Mouse (Mus musculus): ENCODE measurements around the gene Dlgap1. TPM values are rescaled to one million over a fixed set of nuclear protein-coding genes. Genes with fewer than 3 reads are reported as not detected.

Dlgap1 gene
- polyA plus RNA-seq, 1 experiment from 2014 or later: 0.08 TPM

- no peak overlapping the region for H3K4me2 ChIP-seq
- H3K27ac ChIP-seq: no peak overlapping the region
- ATAC-seq: no peak
- WGBS (ENCODE audit: insufficient replicate concordance): 47% methylated on average over 2 of the region's 2 CpGs
- no peaks in the 10 kb centered on the region for H3K4me1 ChIP-seq
- no peak overlapping the region for H3K4me3 ChIP-seq
- no peaks in the 10 kb centered on the region for H3K9me3 ChIP-seq (replicated peaks)
- no peaks in the 10 kb centered on the region for H3K27me3 ChIP-seq (replicated peaks)
- H3K9ac ChIP-seq: no peak overlapping the region
- no peaks in the 10 kb centered on the region for H3K36me3 ChIP-seq
These were observed 707.6 kb downstream of the Dlgap1 start for GRCm38 (mm10) chr17:70676522-70676921.

DNA sequence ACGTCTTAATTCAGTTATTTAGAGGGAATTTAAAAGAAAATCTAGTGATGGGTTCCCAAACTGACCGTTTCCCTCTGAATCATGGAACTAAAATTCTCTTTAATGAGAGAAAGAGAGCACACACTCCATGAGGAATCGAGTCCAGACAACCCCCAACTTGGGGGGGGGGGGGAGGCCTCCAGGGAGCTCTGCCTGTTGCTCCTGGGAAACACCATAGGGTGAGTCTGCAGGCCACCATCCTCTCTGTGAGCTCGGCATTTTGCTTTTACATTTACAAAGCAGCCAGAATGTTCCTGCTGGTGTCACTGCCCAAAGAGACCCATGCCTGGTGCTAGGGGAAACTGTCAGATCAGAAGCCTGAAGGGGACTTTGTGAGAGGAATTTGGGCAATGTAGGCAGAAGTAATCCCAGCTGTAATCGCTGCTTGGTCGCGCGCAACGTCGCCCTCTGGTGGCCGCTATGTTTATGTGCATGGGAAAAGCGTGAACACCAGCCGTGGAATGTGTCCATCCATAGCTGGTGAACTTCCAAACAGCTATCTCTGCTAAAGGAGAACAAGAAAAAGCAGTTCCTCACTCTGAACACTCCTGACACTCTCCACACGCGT is 714.8 kb downstream of the Dlgap1 start:
- Histone ChIP-seq H3K9ac (no peak overlapping the region), H3K4me3 (no peak overlapping the region), H3K4me1 (no peaks in the 10 kb centered on the region), H3K27me3 (replicated peaks) (no peaks in the 10 kb centered on the region), H3K27ac (no peak overlapping the region), H3K9me3 (replicated peaks) (no peaks in the 10 kb centered on the region), H3K36me3 (no peaks in the 10 kb centered on the region), H3K4me2 (no peak overlapping the region)
- WGBS (ENCODE audit: insufficient replicate concordance): 12% methylated on average over 15 of the region's 15 CpGs
- no peak for ATAC-seq

DNA sequence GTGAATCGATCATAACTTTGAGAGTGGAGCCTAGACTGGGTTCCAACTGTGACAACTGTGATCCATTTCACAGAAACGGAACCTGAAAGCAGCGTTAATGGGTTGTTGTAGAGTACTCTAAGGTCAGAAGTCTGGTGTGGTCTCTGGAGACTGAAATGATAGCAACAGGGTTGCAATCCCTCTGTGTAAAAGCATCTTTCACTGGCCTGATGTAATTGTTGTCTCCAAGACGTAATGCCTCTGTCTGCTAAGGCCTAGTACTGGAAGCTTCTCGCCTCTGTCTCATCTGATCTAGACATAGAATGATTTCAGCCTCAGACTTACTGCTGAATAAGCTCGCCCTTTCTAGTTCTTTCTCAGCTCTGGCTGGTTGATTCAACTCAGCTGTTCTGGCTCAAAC is 721.3 kb downstream of the Dlgap1 start:
- 61% methylated on average over 6 of the region's 6 CpGs for WGBS (ENCODE audit: insufficient replicate concordance)
- H3K9me3 ChIP-seq (replicated peaks): no peaks in the 10 kb centered on the region
- H3K27ac ChIP-seq: no peak overlapping the region
- no peaks in the 10 kb centered on the region for H3K27me3 ChIP-seq (replicated peaks)
- no peak overlapping the region for H3K9ac ChIP-seq
- no peaks in the 10 kb centered on the region for H3K36me3 ChIP-seq
- no peak overlapping the region for H3K4me3 ChIP-seq
- H3K4me2 ChIP-seq: no peak overlapping the region
- no peaks in the 10 kb centered on the region for H3K4me1 ChIP-seq
- ATAC-seq: no peak

- no peak for ATAC-seq
- Histone ChIP-seq H3K4me3 (no peak overlapping the region), H3K27ac (no peak overlapping the region), H3K27me3 (replicated peaks) (no peaks in the 10 kb centered on the region), H3K4me1 (no peaks in the 10 kb centered on the region), H3K9me3 (replicated peaks) (no peaks in the 10 kb centered on the region), H3K4me2 (no peak overlapping the region), H3K36me3 (no peaks in the 10 kb centered on the region), H3K9ac (no peak overlapping the region)
- 75% methylated on average over 8 of the region's 8 CpGs for whole genome bisulfite sequencing (ENCODE audit: insufficient replicate concordance)
These were observed 721.7 kb downstream of the Dlgap1 start for GRCm38 (mm10) chr17:70690598-70690997.

DNA sequence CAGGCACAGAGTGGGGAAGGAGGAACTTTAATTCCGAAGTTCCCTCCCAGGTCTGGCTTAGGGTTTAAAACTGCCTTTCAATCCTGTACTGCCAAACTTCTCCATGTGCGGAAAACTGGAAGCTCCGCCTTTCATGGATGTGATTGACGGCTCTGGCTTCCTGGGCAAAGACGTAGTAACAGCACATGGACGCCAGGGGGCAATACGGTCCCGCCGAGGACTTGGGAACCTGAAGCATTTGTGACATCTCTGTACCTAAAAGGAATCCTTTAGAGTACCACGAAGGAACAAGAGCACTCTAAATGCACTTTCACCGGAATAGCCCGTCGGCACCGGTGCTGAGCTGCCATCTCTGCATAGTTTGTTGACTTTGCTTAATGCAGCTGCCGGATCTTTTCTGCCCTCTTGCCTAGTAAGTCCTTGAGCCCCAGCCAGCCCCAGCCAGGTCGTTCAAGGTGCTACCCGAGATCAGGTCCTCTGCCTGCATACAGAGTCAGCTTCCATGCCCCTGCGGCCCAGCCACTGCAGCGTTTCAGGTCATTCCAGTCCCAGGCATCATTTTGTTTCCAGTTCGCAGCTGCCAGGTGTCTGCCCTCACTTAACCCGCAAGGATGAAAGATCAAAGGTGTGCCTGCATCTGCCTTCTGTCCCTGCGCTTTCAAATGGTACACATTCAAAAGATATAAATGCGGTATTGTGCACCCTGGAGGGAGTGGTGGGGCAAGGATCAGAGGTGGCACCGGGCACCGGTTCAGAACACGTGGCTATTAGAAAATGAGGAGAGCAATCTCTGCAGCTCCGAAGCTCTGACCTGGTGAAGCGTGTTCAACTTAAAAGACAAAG is 738.3 kb downstream of the Dlgap1 start:
- Histone ChIP-seq H3K27ac (no peak overlapping the region), H3K36me3 (no peaks in the 10 kb centered on the region), H3K4me3 (no peak overlapping the region), H3K4me2 (peak overlapping the region; percentile 41), H3K4me1 (no peaks in the 10 kb centered on the region), H3K27me3 (replicated peaks) (peaks cover 30% of the 10 kb centered on the region), H3K9ac (no peak overlapping the region), H3K9me3 (replicated peaks) (no peaks in the 10 kb centered on the region)
- 6% methylated on average over 28 of the region's 28 CpGs for WGBS (ENCODE audit: insufficient replicate concordance)
- ATAC-seq: no peak

DNA sequence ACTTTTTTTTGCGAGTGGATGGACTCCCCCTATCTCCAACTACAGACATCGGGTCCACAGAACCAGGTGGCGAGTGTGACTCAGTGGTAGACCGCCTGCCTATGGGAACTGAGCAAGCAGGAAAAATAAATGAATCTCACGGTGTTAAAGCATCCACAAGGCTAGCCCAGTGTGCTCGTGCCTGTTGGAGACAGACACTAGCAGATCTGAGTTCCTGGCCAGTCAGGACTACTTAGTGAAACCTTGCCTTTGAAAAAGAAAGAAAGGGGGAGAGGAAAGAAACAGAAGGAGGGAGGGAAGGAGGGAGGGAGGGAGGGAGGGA is 738.9 kb downstream of the Dlgap1 start:
- H3K36me3 ChIP-seq: no peaks in the 10 kb centered on the region
- 24% methylated on average over 6 of the region's 6 CpGs for WGBS (ENCODE audit: insufficient replicate concordance)
- no peaks in the 10 kb centered on the region for H3K4me1 ChIP-seq
- no peak overlapping the region for H3K4me3 ChIP-seq
- no peak overlapping the region for H3K9ac ChIP-seq
- no peaks in the 10 kb centered on the region for H3K9me3 ChIP-seq (replicated peaks)
- no peak for ATAC-seq
- peaks cover 30% of the 10 kb centered on the region for H3K27me3 ChIP-seq (replicated peaks)
- no peak overlapping the region for H3K4me2 ChIP-seq
- no peak overlapping the region for H3K27ac ChIP-seq

- Histone ChIP-seq H3K27me3 (replicated peaks) (peaks cover 30% of the 10 kb centered on the region), H3K4me2 (no peak overlapping the region), H3K36me3 (no peaks in the 10 kb centered on the region), H3K4me3 (no peak overlapping the region), H3K9ac (no peak overlapping the region), H3K4me1 (no peaks in the 10 kb centered on the region), H3K9me3 (replicated peaks) (no peaks in the 10 kb centered on the region), H3K27ac (no peak overlapping the region)
- WGBS (ENCODE audit: insufficient replicate concordance): 30% methylated on average over 5 of the region's 5 CpGs
- no peak for ATAC-seq
These were observed 740.7 kb downstream of the Dlgap1 start for GRCm38 (mm10) chr17:70709545-70709944.

GRCm38 (mm10) chr17:70713470-70713869 is 744.6 kb downstream of the Dlgap1 start:
- Histone ChIP-seq H3K4me2 (no peak overlapping the region), H3K4me3 (no peak overlapping the region), H3K27me3 (replicated peaks) (peaks cover 14% of the 10 kb centered on the region; the same call in 1 of the 2 replicates), H3K27ac (no peak overlapping the region), H3K4me1 (no peaks in the 10 kb centered on the region), H3K9ac (no peak overlapping the region), H3K9me3 (replicated peaks) (no peaks in the 10 kb centered on the region), H3K36me3 (no peaks in the 10 kb centered on the region)
- ATAC-seq: no peak
- 39% methylated on average over 10 of the region's 10 CpGs for WGBS (ENCODE audit: insufficient replicate concordance)

DNA sequence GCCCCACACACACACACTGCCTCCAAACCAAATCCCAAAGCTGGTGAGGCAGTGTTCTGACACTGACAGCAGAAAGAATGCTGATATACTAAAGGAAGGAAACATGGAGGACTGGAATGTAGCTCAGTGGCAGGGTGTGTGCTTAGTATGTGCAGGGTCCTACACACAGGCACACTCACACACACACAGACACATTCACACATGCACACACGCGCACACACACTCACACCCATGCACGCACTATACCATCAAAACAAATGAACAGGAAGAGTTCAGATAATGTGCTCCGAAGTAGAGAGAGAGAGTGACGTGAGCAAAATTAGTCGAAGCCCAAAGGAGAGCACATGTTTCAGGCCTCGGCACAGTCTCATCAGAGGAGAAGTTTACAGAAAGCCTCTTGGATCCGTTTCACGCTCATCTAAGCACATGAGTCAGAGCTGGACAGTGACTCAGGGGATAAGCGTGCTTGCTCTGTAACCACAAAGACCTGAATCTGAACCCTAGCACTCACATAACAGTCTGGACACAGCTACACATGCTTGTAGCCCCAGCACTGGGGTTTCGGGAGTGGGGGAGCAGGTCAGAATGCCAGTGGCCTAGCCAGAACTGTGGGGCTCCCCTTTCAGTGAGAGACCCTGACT is 750.9 kb downstream of the Dlgap1 start:
- WGBS (ENCODE audit: insufficient replicate concordance): 65% methylated on average over 11 of the region's 11 CpGs
- no peak overlapping the region for H3K9ac ChIP-seq
- H3K9me3 ChIP-seq (replicated peaks): no peaks in the 10 kb centered on the region
- H3K27ac ChIP-seq: no peak overlapping the region
- no peaks in the 10 kb centered on the region for H3K36me3 ChIP-seq
- H3K4me1 ChIP-seq: no peaks in the 10 kb centered on the region
- no peaks in the 10 kb centered on the region for H3K27me3 ChIP-seq (replicated peaks)
- no peak overlapping the region for H3K4me3 ChIP-seq
- no peak for ATAC-seq
- no peak overlapping the region for H3K4me2 ChIP-seq

GRCm38 (mm10) chr17:70720766-70721165 is 751.9 kb downstream of the Dlgap1 start:
- no peak overlapping the region for H3K27ac ChIP-seq
- WGBS (ENCODE audit: insufficient replicate concordance): 25% methylated on average over 8 of the region's 8 CpGs
- no peaks in the 10 kb centered on the region for H3K27me3 ChIP-seq (replicated peaks)
- no peak overlapping the region for H3K4me3 ChIP-seq
- H3K4me1 ChIP-seq: no peaks in the 10 kb centered on the region
- no peak for ATAC-seq
- no peak overlapping the region for H3K4me2 ChIP-seq
- H3K9ac ChIP-seq: no peak overlapping the region
- no peaks in the 10 kb centered on the region for H3K9me3 ChIP-seq (replicated peaks)
- no peaks in the 10 kb centered on the region for H3K36me3 ChIP-seq

DNA sequence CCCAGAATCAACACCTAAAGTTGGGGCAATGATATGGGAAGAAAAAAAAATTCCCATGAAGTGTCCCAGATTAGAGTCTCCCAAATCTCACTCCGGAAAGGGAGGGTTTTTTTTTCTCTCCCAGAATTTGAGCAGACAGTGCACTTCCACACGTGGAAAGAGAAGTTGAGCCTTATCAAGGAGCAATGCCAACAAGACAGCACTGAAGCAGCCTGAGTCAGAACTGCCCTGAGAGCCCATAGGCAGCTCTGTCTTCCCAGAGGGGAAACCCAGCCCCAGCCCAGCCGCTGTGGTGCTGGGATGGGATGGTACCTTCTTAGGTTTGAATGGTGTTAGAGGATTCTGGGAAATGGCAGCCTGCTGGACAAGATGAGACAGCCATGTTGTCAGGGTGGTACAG is 753.3 kb downstream of the Dlgap1 start:
- WGBS (ENCODE audit: insufficient replicate concordance): 58% methylated on average over 3 of the region's 3 CpGs
- no peaks in the 10 kb centered on the region for H3K9me3 ChIP-seq (replicated peaks)
- no peak overlapping the region for H3K27ac ChIP-seq
- H3K4me1 ChIP-seq: no peaks in the 10 kb centered on the region
- H3K4me3 ChIP-seq: no peak overlapping the region
- no peak for ATAC-seq
- no peak overlapping the region for H3K4me2 ChIP-seq
- H3K9ac ChIP-seq: no peak overlapping the region
- H3K36me3 ChIP-seq: no peaks in the 10 kb centered on the region
- H3K27me3 ChIP-seq (replicated peaks): no peaks in the 10 kb centered on the region

- 55% methylated on average over 5 of the region's 5 CpGs for WGBS (ENCODE audit: insufficient replicate concordance)
- Histone ChIP-seq H3K27ac (no peak overlapping the region), H3K4me1 (no peaks in the 10 kb centered on the region), H3K36me3 (no peaks in the 10 kb centered on the region), H3K9me3 (replicated peaks) (no peaks in the 10 kb centered on the region), H3K4me2 (no peak overlapping the region), H3K4me3 (no peak overlapping the region), H3K27me3 (replicated peaks) (no peaks in the 10 kb centered on the region), H3K9ac (no peak overlapping the region)
- ATAC-seq: no peak
These were observed 759.9 kb downstream of the Dlgap1 start for GRCm38 (mm10) chr17:70728719-70729281.
